Mouse (Mus musculus) cortical plate, adult 2 months (tissue): ENCODE data around the gene Pan3.

Experiments
- CTCF ChIP-seq: fragments of 200-500 bp; IDR thresholded peaks from 2 replicates; pipeline ENCODE4 v1.5.1; 2011; ENCODE audit warnings: mild to moderate bottlenecking, control low read depth, low read length; ENCODE audit not compliant: insufficient read depth; ENCODE audit errors: extremely low read depth
- POLR2A ChIP-seq: fragments of 200-500 bp; IDR thresholded peaks from 2 replicates; pipeline ENCODE4 v1.6.1; 2011; ENCODE audit warnings: mild to moderate bottlenecking, low read length, control low read depth; ENCODE audit not compliant: insufficient read depth; ENCODE audit errors: extremely low read depth

- TF ChIP-seq CTCF: no peak
- no peak for TF ChIP-seq POLR2A
Observed at GRCm38 (mm10) chr5:147459821-147460567, 30.0 kb downstream of the Pan3 start.
